Mouse (Mus musculus): Measurements from ENCODE around the gene C87436. TPM values are rescaled to one million over a fixed set of nuclear protein-coding genes. Genes with fewer than 3 reads are reported as not detected.
A peak's percentile ranks its signal among the peaks of the same experiment; 100 is the strongest.

Gene C87436
- total and polyA plus RNA-seq, 3 experiments, result 11.6 to 18.5 TPM; not detected in 1

DNA sequence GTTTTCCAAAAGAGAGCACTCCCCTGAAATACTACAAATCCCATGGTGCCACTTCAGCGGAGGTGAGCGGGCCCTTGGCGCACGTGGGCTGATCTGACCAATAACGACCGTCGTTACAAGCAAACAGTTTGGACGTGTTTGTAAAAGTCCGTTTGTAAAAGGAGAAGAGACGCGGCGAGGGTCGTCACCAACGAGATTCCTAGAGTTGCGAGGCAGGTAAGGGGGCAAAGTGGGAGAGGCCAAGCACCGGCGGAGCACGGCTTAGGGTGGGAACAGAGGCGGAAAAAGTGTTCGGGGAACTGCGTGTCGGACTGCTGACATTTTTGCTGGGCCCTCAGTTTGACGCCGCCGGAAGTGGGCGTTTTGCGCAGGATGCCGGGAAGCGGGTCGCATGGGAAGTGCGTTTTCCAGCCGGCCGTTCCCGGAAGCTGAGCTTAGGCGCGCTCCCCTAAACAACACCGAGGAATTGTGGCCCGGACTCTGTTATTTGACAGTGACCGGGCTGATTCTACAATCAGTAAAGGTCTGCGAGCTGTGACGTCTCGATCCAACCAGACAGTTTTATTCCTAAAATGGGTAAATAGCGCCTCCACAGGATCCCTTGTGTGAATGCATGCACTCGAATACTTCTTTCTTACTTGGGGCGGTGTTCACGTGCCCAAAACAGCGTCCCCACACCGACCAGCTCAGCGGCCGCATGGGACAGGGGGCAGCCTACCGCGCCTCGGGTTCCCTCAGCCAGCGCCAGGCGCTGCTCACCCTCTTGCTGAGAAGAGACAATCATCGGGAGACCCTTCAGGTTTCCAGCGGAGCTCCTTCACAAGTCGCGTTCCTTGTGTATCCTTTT lies at the start of gene C87436 (continued):
- 0 out of 2 replicates have a peak, but pooled peaks have one; percentile 6 for TF ChIP-seq JUND (IDR thresholded peaks at IDR 0.05; ENCODE audit: low read depth, low read length)
- no peak for TF ChIP-seq TAL1 (IDR thresholded peaks at IDR 0.05; ENCODE audit: low read length)
- no peak for TF ChIP-seq ZNF384 (IDR thresholded peaks at IDR 0.05; ENCODE audit: low read depth, low read length)
- peak; percentile 86 to 98 for TF ChIP-seq USF2 (IDR thresholded peaks at IDR 0.05; ENCODE audit: borderline replicate concordance in 1 of 2, insufficient read depth in 1 of 2, low read depth in 1 of 2, low read length in 2 of 2)
- TF ChIP-seq MXI1 (IDR thresholded peaks at IDR 0.05; ENCODE audit: low read depth, low read length), result peak; percentile 98

DNA sequence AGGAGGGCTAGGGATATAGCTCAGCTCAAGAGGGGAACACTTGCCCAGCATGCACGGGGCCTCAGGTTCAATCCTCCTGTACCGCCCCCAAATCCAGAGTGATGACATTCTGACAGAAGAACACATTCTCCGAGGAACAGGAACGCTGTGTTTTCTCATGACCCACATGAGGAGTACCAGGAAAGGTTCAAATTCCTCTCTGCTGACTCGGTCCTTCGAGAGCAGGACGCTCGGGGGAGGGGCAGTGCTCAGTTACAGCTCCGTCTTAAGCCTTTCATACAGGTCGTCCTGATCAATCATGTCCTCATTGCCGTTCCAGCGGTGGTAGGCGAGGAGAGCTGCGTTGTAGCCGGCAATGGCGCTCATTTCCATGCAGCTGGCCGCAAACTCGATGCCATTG lies 49.7 kb upstream of the C87436 start:
- Histone ChIP-seq H3K36me3 (ENCODE audit: control insufficient read depth in 1 of 2, insufficient read depth in 2 of 2, low read length in 2 of 2) (peaks cover 6 to 19% of the 10 kb centered on the region in 2 experiments), H3K9me3 (replicated peaks; ENCODE audit: insufficient read depth, low read length) (no peaks in the 10 kb centered on the region), H3K27ac (ENCODE audit: control insufficient read depth, low read depth, low read length) (no peak overlapping the region), H3K9ac (ENCODE audit: control insufficient read depth, low read depth, low read length, poor library complexity, severe bottlenecking) (no peak overlapping the region), H3K4me1 (ENCODE audit: control insufficient read depth in 1 of 2, insufficient read depth in 2 of 2, low read length in 2 of 2) (peaks cover 9 to 18% of the 10 kb centered on the region in 2 experiments), H3K4me3 (ENCODE audit: control insufficient read depth in 1 of 2, insufficient read depth in 1 of 2, low read depth in 2 of 2, low read length in 2 of 2) (no peak overlapping the region), H3K79me2 (ENCODE audit: control insufficient read depth, insufficient read depth, low read length, poor library complexity) (no peaks in the 10 kb centered on the region; the same call in 1 of the 2 replicates), H3K27me3 (ENCODE audit: control insufficient read depth in 1 of 2, insufficient read depth in 2 of 2, low read length in 2 of 2) (no peaks in the 10 kb centered on the region)
- no peak for DNase-seq (ENCODE audit: low read depth, low spot score)
- no peak for TF ChIP-seq ZC3H11A (IDR thresholded peaks at IDR 0.05; ENCODE audit: low read depth, low read length)
- TF ChIP-seq GABPA (IDR thresholded peaks at IDR 0.05; ENCODE audit: low read depth, low read length), result no peak
- TF ChIP-seq TBP (IDR thresholded peaks at IDR 0.05; ENCODE audit: low read depth, low read length), result no peak
- no peak for TF ChIP-seq KAT2A (conservative IDR thresholded peaks at IDR 0.05; ENCODE audit: low read depth, low read length)
- no peak for TF ChIP-seq MYB (IDR thresholded peaks at IDR 0.05; ENCODE audit: low read depth, low read length)
- TF ChIP-seq CHD1 (IDR thresholded peaks at IDR 0.05; ENCODE audit: low read depth, low read length), result no peak
- no peak for TF ChIP-seq RCOR1 (IDR thresholded peaks at IDR 0.05; ENCODE audit: low read depth, low read length)
- no peak for TF ChIP-seq MYC (IDR thresholded peaks at IDR 0.05; ENCODE audit: low read depth, low read length)
- no peak for TF ChIP-seq ETS1 (IDR thresholded peaks at IDR 0.05; ENCODE audit: low read depth, low read length)
- TF ChIP-seq ELF1 (IDR thresholded peaks at IDR 0.05; ENCODE audit: low read depth, low read length), result no peak
- no peak for TF ChIP-seq CTCF (IDR thresholded peaks at IDR 0.05 in 2 of 3, conservative IDR thresholded peaks at IDR 0.05 in 1 of 3; ENCODE audit: control insufficient read depth in 1 of 3, insufficient read depth in 1 of 3, low read depth in 2 of 3, low read length in 3 of 3, poor library complexity in 1 of 3, severe bottlenecking in 1 of 3)
- TF ChIP-seq POLR2AphosphoS5 (IDR thresholded peaks at IDR 0.05; ENCODE audit: borderline replicate concordance, low read depth, low read length), result no peak
- TF ChIP-seq CHD2 (IDR thresholded peaks at IDR 0.05; ENCODE audit: low read length), result no peak
- no peak for TF ChIP-seq NRF1 (IDR thresholded peaks at IDR 0.05; ENCODE audit: insufficient read depth, low read depth, low read length, poor library complexity, severe bottlenecking)
- TF ChIP-seq USF2 (IDR thresholded peaks at IDR 0.05; ENCODE audit: borderline replicate concordance in 1 of 2, insufficient read depth in 1 of 2, low read depth in 1 of 2, low read length in 2 of 2), result no peak
- TF ChIP-seq JUND (IDR thresholded peaks at IDR 0.05; ENCODE audit: low read depth, low read length), result no peak
- TF ChIP-seq NELFE (IDR thresholded peaks at IDR 0.05; ENCODE audit: low read depth, low read length), result no peak
- no peak for TF ChIP-seq MAFK (IDR thresholded peaks at IDR 0.05; ENCODE audit: borderline replicate concordance, low read depth, low read length)
- TF ChIP-seq MEF2A (IDR thresholded peaks at IDR 0.05; ENCODE audit: extremely low read depth, insufficient replicate concordance, low read depth, low read length, poor library complexity, severe bottlenecking), result no peak

All from MEL (cell line).